Mouse (Mus musculus): ENCODE measurements at regions not wholly inside any gene's neighbourhood (a gene's known extent, or its start where the extent isn't known, plus 50 kb on each side); places are given as distances from the start of the nearest gene placed in this dataset.

DNA sequence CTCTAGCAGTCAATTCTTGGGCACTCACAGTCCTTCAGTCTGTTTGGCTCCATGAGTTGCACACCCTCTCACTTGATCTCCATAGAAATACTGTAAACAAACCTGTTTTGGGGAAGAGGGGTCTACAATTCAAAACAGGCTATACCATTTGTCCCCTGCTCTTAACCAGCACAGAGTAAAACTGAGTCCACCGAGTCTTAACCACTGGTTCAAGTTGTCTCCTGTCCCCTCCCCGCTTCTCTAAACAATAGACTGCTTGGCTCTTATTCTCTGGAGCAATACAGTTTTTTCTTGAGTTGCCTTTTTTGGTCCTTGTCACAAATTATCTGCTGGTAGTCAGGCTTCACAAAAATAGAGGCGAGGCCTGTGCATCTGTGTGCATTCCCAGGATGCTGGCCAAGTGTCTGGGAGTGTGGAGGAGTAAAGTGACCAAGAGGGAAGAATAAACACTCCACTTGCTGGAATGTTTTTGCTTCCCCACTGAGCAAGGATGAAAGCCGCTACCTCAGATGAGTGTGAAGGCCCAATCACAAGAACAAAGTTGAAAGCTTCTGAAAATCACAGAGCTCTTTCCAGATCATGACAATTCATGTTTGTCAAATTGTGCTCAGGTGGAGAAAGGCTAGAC, 695.3 kb downstream of the Cypt12 start:
- no peaks in the 10 kb centered on the region for H3K9me3 ChIP-seq (ENCODE audit: low read length)
- H3K27ac ChIP-seq (ENCODE audit: low read depth) = no peak overlapping the region
- H3K36me3 ChIP-seq (replicated peaks; ENCODE audit: insufficient read depth, low read length) = no peaks in the 10 kb centered on the region
- H3K4me3 ChIP-seq (ENCODE audit: low read depth, low read length) = no peak overlapping the region
- ATAC-seq (no peak), DNase-seq (no peak)
- no peak for TF ChIP-seq CTCF (IDR thresholded peaks at IDR 0.05; ENCODE audit: low read depth)
- TF ChIP-seq EP300 (IDR thresholded peaks at IDR 0.05; ENCODE audit: low read depth) = no peak
- H3K4me2 ChIP-seq (ENCODE audit: low read depth, low read length) = no peak overlapping the region
- H3K4me1 ChIP-seq (ENCODE audit: insufficient read depth) = no peaks in the 10 kb centered on the region
- H3K27me3 ChIP-seq (ENCODE audit: insufficient read depth, low read length) = no peaks in the 10 kb centered on the region
- WGBS (ENCODE audit: insufficient replicate concordance) = 67% methylated on average over 4 of the region's 4 CpGs
- no peak overlapping the region for H3K9ac ChIP-seq (replicated peaks)

DNA sequence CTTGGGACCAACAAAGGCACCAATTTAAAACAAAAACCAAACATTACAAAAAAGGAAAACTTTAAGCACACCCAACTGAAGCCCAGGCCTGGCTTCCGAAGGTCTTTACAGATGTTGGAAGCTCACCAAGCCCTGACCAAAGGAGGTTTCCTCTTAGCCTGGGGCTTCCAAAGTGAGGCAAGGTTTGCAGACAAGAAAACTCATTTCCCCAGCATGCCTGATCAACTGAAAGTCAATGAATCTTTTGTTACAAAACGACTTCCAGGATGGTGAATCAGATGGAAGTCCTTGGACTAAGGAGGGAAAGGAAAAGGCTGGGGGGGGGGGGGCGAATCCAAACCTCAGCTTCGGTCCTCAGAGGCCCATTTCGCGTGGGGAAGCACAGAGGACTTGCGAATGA, 697.3 kb downstream of the Cypt12 start:
- Histone ChIP-seq H3K36me3 (replicated peaks; ENCODE audit: insufficient read depth, low read length) (no peaks in the 10 kb centered on the region), H3K4me3 (ENCODE audit: low read depth, low read length) (no peak overlapping the region), H3K27ac (ENCODE audit: low read depth) (no peak overlapping the region), H3K27me3 (ENCODE audit: insufficient read depth, low read length) (no peaks in the 10 kb centered on the region), H3K9me3 (ENCODE audit: low read length) (no peaks in the 10 kb centered on the region), H3K9ac (replicated peaks) (no peak overlapping the region), H3K4me1 (ENCODE audit: insufficient read depth) (no peaks in the 10 kb centered on the region), H3K4me2 (ENCODE audit: low read depth, low read length) (no peak overlapping the region)
- TF ChIP-seq CTCF (IDR thresholded peaks at IDR 0.05; ENCODE audit: low read depth) = no peak
- 67% methylated on average over 6 of the region's 7 CpGs for WGBS (ENCODE audit: insufficient replicate concordance)
- DNase-seq (no peak), ATAC-seq (no peak)

DNA sequence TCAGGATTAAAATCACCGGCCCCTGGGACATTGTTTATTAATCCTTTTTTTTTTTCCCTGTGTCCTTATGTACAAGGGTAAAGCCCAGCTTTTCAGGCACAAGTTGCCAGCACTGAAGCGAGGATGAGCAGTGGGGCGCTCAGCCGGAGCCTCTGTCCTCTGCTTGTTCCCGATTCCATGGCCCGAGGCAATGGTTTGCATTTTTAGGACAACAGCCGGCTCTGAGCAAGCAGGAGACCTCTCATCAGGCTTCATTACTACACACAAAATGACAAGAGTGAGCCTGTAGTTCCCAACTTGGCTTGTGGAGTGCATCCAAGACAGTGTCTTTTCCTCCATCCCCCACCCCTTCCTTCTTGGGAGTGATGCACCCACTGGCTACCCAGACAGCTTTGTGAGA, 697.7 kb downstream of the Cypt12 start:
- H3K27ac ChIP-seq (ENCODE audit: low read depth) = no peak overlapping the region
- TF ChIP-seq CTCF (IDR thresholded peaks at IDR 0.05; ENCODE audit: low read depth) (no peak), EP300 (IDR thresholded peaks at IDR 0.05; ENCODE audit: low read depth) (no peak)
- no peaks in the 10 kb centered on the region for H3K27me3 ChIP-seq (ENCODE audit: insufficient read depth, low read length)
- H3K9ac ChIP-seq (replicated peaks) = no peak overlapping the region
- DNase-seq (no peak), ATAC-seq (no peak)
- H3K4me2 ChIP-seq (ENCODE audit: low read depth, low read length) = no peak overlapping the region
- WGBS (ENCODE audit: insufficient replicate concordance) = 82% methylated on average over 7 of the region's 7 CpGs
- H3K36me3 ChIP-seq (replicated peaks; ENCODE audit: insufficient read depth, low read length) = no peaks in the 10 kb centered on the region
- no peaks in the 10 kb centered on the region for H3K9me3 ChIP-seq (ENCODE audit: low read length)
- no peak overlapping the region for H3K4me3 ChIP-seq (ENCODE audit: low read depth, low read length)
- H3K4me1 ChIP-seq (ENCODE audit: insufficient read depth) = no peaks in the 10 kb centered on the region

DNA sequence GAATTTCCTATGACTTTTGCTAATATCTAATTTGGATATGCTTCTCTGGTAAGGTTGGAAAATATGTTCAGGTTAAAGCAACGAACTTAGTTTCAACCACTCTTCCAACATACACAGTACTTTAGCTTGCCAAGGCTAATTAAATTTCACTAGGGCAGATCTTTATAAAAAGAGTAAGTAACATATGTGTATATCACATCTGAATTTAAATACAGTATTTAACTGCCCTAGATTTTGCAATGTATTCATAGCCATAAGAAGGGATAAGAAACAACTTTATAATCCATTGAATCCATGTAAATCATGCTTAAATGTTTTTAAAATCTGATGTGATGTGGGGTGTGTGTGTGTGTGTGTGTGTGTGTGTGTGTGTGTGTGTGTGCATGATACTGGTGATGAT, 705.3 kb downstream of the Cypt12 start:
- H3K4me1 ChIP-seq (ENCODE audit: insufficient read depth) = no peaks in the 10 kb centered on the region
- no peak overlapping the region for H3K9ac ChIP-seq (replicated peaks)
- no peak for DNase-seq
- TF ChIP-seq CTCF (IDR thresholded peaks at IDR 0.05; ENCODE audit: low read depth) = no peak
- TF ChIP-seq EP300 (IDR thresholded peaks at IDR 0.05; ENCODE audit: low read depth) = no peak
- whole genome bisulfite sequencing (ENCODE audit: insufficient replicate concordance) = 72% methylated on average over 1 of the region's 1 CpGs
- no peak overlapping the region for H3K27ac ChIP-seq (ENCODE audit: low read depth)
- H3K27me3 ChIP-seq (ENCODE audit: insufficient read depth, low read length) = no peaks in the 10 kb centered on the region
- H3K4me2 ChIP-seq (ENCODE audit: low read depth, low read length) = no peak overlapping the region
- no peaks in the 10 kb centered on the region for H3K9me3 ChIP-seq (ENCODE audit: low read length)
- H3K4me3 ChIP-seq (ENCODE audit: low read depth, low read length) = no peak overlapping the region
- no peak for ATAC-seq
- no peaks in the 10 kb centered on the region for H3K36me3 ChIP-seq (replicated peaks; ENCODE audit: insufficient read depth, low read length)

DNA sequence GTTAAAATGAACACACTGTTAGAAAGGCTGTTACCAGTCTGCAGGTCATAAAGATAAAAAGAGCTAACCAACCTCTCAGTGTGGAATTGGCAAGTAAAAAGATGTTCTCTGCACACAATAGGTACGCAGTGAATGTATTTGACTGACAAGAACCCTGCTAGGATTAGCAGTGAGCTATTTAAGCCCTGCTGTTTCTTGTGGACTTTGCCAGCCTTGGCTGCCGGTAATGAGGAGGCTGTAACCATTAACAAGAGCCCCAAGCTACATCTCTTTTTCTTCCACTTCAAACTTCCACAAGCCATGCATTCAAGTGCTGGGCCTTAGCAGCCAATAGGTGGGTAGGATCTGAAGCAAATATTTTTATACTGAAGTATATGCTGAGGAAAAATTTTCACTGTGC, 717.5 kb downstream of the Cypt12 start:
- DNase-seq (no peak), ATAC-seq (no peak)
- Histone ChIP-seq H3K27ac (ENCODE audit: low read depth) (no peak overlapping the region), H3K9ac (replicated peaks) (no peak overlapping the region), H3K4me3 (ENCODE audit: low read depth, low read length) (no peak overlapping the region), H3K4me2 (ENCODE audit: low read depth, low read length) (no peak overlapping the region), H3K36me3 (replicated peaks; ENCODE audit: insufficient read depth, low read length) (no peaks in the 10 kb centered on the region), H3K9me3 (ENCODE audit: low read length) (no peaks in the 10 kb centered on the region), H3K27me3 (ENCODE audit: insufficient read depth, low read length) (no peaks in the 10 kb centered on the region), H3K4me1 (ENCODE audit: insufficient read depth) (no peaks in the 10 kb centered on the region)
- WGBS (ENCODE audit: insufficient replicate concordance) = 72% methylated on average over 2 of the region's 2 CpGs
- TF ChIP-seq CTCF (IDR thresholded peaks at IDR 0.05; ENCODE audit: low read depth) (no peak), EP300 (IDR thresholded peaks at IDR 0.05; ENCODE audit: low read depth) (no peak)

DNA sequence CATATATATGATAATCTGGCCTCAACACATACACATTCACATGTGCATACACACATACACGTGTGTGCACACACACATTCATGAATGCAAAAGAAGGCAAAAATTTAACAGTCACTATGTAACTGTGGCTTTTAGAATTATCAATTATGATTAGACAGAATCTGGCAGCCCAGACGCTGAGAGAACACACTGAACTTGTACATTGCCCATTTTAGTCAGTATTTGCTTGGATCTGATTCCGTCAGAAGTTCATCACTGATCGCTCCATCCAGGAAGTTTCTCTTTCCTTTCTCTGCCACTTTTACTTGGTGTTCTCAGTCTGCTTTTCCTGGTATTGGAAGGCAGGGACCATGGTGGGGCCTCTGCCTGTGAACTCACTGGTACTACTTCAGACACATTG, 719.5 kb downstream of the Cypt12 start:
- Histone ChIP-seq H3K4me1 (ENCODE audit: insufficient read depth) (no peaks in the 10 kb centered on the region), H3K27me3 (ENCODE audit: insufficient read depth, low read length) (no peaks in the 10 kb centered on the region), H3K36me3 (replicated peaks; ENCODE audit: insufficient read depth, low read length) (no peaks in the 10 kb centered on the region), H3K4me3 (ENCODE audit: low read depth, low read length) (no peak overlapping the region), H3K27ac (ENCODE audit: low read depth) (no peak overlapping the region), H3K4me2 (ENCODE audit: low read depth, low read length) (no peak overlapping the region), H3K9me3 (ENCODE audit: low read length) (no peaks in the 10 kb centered on the region), H3K9ac (replicated peaks) (no peak overlapping the region)
- ATAC-seq = no peak
- no peak for TF ChIP-seq CTCF (IDR thresholded peaks at IDR 0.05; ENCODE audit: low read depth)
- TF ChIP-seq EP300 (IDR thresholded peaks at IDR 0.05; ENCODE audit: low read depth) = no peak
- no peak for DNase-seq
- WGBS (ENCODE audit: insufficient replicate concordance) = 80% methylated on average over 4 of the region's 4 CpGs

DNA sequence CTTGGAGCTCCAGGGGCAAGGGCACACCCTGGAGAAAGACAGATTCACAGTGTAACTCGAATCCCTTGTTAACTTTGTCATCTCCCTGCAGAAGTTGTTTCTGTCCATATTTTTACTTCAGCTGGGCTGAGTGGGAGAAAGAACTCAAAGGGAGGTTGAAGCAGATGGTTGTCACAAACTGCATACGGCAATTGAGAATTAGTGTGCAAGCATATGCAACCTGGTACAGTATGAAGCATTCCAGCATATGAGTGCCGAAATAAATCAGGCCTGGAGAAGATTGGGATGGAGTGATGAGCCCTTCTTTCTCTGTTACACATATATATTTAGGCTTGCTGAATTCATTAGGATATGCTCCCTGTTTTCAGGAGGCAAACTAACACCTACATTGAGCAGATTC, 720.7 kb downstream of the Cypt12 start:
- no peaks in the 10 kb centered on the region for H3K9me3 ChIP-seq (ENCODE audit: low read length)
- DNase-seq (no peak), ATAC-seq (no peak)
- no peak overlapping the region for H3K27ac ChIP-seq (ENCODE audit: low read depth)
- 70% methylated on average over 3 of the region's 3 CpGs for WGBS (ENCODE audit: insufficient replicate concordance)
- no peak overlapping the region for H3K4me3 ChIP-seq (ENCODE audit: low read depth, low read length)
- no peaks in the 10 kb centered on the region for H3K36me3 ChIP-seq (replicated peaks; ENCODE audit: insufficient read depth, low read length)
- H3K4me2 ChIP-seq (ENCODE audit: low read depth, low read length) = no peak overlapping the region
- H3K27me3 ChIP-seq (ENCODE audit: insufficient read depth, low read length) = no peaks in the 10 kb centered on the region
- TF ChIP-seq CTCF (IDR thresholded peaks at IDR 0.05; ENCODE audit: low read depth) (no peak), EP300 (IDR thresholded peaks at IDR 0.05; ENCODE audit: low read depth) (no peak)
- H3K9ac ChIP-seq (replicated peaks) = no peak overlapping the region
- no peaks in the 10 kb centered on the region for H3K4me1 ChIP-seq (ENCODE audit: insufficient read depth)

Measured in liver, postnatal 0 days (tissue).